Mouse (Mus musculus) adrenal gland, adult 18-20 months (tissue): ENCODE data around the gene Gga3. TPM values are rescaled to one million over a fixed set of nuclear protein-coding genes. Genes with fewer than 3 reads are reported as not detected.
"Not testable (repeated sequence)": the region's sequence is repeated elsewhere in the genome, so short reads cannot be mapped to it uniquely, and the experiment has no call there.

ENCODE experiments used
- DNase-seq, 2 experiments: peaks; one replicate each; pipeline ENCODE4 v3.0.0; 2021 to 2022; ENCODE audit warnings: low spot score in 2 of 2
- long read RNA-seq, 2 experiments: library from polyadenylated mRNA; stranded (forward); transcript quantifications; one replicate each; pipeline ENCODE4 v2.0.0; 2021
- total RNA-seq, 2 experiments: library from RNA; stranded (reverse); gene quantifications; 1 replicate in 1 of 2; 2 replicates in 1 of 2; pipeline ENCODE4 v1.2.3; 2021

Gga3 gene
- total RNA-seq, result 10 to 100 TPM; 25.6 to 27.0 TPM
- long read RNA-seq, experiment 1, partial matches to known transcripts, result 2 of 5 reads
- long read RNA-seq, experiment 1, other reads (novel, unspliced or antisense), result 1 of 5 reads
- long read RNA-seq, experiment 2, partial matches to known transcripts, result 5 of 12 reads
- long read RNA-seq, experiment 2, other reads (novel, unspliced or antisense), result 7 of 12 reads

- peak; percentile 95 to 96 for DNase-seq
Measured at GRCm38 (mm10) chr11:115603476-115604303, at the start of gene Gga3, which contains the start of gene Mrps7. Gene Gga3 (minus strand): TSS chr11:115604051. Gene Mrps7 (plus strand): TSS chr11:115603925.

DNA sequence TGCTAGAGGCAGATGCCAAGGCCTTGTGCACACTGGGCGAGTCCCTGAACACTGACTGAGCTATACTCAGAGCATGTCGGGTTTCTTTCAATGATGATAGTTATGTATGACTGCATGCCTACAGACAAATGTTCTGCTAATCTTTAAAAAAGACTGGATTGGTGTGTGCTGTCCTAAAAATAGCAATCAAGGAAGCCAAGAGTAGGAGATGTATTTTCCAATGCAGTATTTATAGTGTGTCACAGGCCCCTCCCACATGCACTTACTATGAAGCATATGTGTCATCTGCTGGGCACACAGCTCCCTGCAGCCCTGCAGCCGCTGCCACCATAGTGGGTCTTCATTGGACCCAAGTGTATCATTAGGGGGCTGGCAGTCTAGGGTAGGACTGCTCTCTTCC lies 49.3 kb upstream of the Gga3 start:
- DNase-seq, result no peak

- no peak for DNase-seq
Measured at GRCm38 (mm10) chr11:115651680-115652079, 47.8 kb upstream of the Gga3 start.

DNA sequence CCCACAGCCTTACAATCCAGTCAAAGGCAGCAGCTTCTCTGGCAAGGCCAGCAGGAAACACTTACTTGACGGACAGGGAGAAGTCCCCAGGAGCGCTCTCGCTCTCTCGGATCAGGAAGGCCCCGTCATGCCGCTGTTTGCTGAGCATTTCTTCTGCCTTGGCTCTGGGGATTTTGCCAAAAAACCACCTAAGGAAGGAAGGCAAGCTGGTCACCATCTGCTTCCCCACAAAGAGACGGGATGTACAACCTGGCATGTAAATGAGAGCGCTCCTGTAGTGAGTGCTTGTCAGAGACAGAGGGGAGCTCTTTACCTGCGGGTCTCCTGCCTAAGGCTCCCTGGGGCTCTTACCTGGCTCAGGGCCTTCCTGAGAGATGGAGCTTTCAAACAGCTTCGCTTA lies 45.9 kb upstream of the Gga3 start:
- DNase-seq, result no peak

- DNase-seq, result peak in 1 of 2 experiments; percentile 54
Measured at GRCm38 (mm10) chr11:115647459-115647858, 43.6 kb upstream of the Gga3 start.

GRCm38 (mm10) chr11:115646439-115646838 lies 42.6 kb upstream of the Gga3 start:
- DNase-seq, result no peak

- DNase-seq, result not testable (repeated sequence)
Measured at GRCm38 (mm10) chr11:115645498-115645897, 41.6 kb upstream of the Gga3 start.

- no peak for DNase-seq
Measured at GRCm38 (mm10) chr11:115644308-115644707, 40.5 kb upstream of the Gga3 start.

- DNase-seq, result no peak
Measured at GRCm38 (mm10) chr11:115643265-115643664, 39.4 kb upstream of the Gga3 start.

DNA sequence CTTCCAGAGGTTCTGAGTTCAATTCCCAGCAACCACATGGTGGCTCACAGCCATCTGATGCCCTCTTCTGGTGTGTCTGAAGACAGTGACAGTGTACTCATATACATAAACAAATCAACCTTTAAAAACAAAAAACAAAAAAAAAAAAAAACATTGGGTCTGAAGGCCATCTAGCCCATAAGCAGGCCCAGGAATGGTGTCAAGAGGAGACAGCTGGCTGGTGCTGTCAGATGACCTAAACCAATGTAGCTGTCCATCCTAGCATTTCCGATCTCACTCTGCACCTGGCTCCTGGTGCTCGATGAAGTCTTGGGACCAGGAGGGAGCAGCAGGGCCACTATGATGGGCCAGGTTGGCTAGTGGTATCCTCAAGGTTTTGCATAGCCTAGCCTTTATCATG lies 38.9 kb upstream of the Gga3 start:
- no peak for DNase-seq

DNA sequence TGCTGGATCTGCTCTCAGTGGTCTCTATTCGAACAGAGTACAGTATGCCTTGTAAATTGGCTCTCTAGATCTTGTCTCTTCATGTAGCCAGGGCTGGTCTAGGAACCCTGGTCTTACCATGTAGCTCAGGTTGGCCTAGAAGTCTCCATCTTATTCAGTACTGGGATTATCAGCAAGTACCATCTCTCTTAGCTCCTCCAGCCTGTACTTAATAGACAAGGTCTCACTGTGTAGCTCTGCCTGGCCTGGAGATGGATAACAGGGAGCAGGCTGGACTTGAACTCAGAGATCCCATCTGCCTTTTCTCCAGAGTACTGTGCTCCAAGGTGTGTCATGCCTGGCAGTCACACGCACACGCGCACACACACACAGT lies 37.8 kb upstream of the Gga3 start:
- no peak for DNase-seq

DNA sequence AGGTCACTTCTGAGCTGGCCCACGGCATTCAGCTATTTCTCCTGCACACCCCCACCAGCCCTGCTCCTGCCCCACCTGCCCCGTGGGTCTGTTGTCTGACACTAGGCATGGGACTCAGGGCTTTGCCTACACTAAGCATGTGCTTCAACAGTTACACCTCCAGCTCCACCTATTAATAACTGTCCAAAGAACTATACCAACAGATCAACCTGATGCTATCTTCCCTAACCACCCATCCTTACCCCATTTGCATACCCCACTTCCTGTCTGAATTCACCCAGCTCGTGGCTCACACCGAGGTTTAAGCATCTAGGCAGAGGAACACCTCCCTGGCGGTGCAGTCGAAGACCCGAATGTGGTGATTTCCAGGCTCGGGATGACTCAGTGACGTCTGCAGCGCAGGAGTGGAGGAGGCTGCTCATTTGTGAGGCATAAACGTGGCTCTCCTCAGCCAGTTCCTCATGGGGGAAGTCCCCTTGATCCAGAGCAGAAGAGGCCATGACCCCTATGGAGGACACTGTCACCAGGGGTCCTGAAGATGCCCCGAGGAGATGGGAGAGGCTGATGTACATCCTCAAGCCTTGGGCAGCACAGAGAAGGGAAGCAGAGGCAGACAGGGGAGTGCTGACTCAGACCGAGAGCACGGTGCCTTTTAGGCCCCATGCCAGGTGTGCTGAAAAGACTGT lies 37.3 kb upstream of the Gga3 start:
- no peak for DNase-seq

DNA sequence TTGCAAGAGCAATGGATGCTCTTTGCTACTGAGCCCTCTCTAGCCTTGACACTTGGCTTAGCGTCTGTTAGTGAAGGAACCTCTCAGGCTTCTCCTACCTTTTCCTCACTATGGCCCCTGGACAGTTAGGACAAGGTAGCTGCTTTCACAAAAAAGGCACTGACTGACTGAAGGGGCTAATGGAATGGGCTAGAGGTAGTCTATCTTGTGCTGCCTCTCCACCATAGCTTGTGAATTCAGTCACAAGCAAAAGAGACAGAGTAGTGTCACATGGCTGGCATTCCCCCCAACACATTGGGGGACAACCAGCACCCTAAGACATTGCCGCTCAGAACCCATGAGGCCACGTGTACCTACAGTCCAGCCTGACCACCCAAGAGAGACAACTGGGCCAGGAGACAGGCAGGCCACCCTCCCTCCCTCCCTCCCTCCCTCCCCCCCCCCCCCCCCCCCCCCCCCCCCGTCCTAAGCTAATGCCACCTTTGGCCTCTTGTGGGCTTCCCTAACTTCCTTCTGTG lies 36.5 kb upstream of the Gga3 start:
- no peak for DNase-seq

GRCm38 (mm10) chr11:115639540-115639939 lies 35.7 kb upstream of the Gga3 start:
- DNase-seq, result no peak

- no peak for DNase-seq
Measured at GRCm38 (mm10) chr11:115638498-115639409, 34.9 kb upstream of the Gga3 start.

GRCm38 (mm10) chr11:115636960-115637359 lies 33.1 kb upstream of the Gga3 start:
- DNase-seq, result no peak

DNA sequence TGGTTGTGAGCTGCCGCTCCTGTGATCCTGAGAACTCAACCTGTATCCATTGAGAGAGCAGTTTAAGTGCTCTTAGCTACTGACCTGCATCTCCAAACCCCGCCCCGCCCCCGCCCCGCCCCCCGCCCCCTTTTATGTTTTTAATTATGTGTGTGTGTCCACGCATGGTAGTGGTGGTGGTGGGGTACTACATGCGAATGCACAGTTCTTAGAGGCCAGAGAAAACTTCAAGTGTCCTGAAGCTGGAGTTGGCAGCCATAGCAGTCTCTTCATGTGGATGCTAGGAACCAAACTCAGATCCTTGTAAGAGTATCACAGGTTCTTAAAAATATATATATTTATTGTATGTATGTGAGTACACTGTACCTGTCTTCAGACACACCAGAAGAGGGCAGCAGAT lies 31.6 kb upstream of the Gga3 start:
- no peak for DNase-seq

GRCm38 (mm10) chr11:115635041-115635440 lies 31.2 kb upstream of the Gga3 start:
- DNase-seq, result no peak

DNA sequence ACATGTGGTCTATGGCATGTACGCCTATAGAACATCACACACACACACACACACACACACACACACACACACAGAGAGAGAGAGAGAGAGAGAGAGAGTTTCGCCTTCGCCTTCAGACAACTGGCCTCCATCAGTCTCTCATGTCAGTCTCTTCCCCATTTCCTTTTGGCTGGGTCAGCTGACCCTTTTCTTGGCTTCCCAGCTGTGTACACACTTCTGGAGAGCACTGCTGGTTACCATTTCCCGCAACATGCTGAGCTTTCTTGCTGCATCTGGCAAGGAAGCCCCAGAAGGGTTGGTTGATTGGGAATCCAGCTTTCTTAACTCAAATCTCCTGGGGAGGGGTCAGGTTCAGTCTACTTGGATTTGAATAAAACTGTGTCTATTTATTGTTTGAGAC lies 30.3 kb upstream of the Gga3 start:
- DNase-seq, result no peak

DNA sequence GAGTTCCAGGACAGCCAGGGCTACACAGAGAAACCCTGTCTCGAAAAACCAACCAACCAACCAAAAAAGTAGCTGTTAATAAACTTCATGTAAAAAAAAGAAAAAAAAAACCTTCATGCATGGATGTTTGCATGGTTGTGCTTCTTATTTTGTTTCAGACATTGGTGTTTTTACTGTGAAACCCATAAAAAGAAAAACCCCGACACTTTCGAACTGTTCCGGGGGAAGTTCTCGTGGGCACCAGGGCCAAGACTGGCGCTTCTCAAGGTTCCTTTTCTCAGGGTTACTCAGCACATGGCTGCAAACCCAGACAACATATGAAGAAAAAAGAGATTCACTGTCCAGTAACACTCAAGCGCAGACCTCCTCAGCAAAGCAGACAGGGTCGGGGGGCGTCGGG lies 29.0 kb upstream of the Gga3 start:
- no peak for DNase-seq

- no peak for DNase-seq
Measured at GRCm38 (mm10) chr11:115632247-115632646, 28.4 kb upstream of the Gga3 start.
